Mouse (Mus musculus): ENCODE data around the gene Polk.

DNA sequence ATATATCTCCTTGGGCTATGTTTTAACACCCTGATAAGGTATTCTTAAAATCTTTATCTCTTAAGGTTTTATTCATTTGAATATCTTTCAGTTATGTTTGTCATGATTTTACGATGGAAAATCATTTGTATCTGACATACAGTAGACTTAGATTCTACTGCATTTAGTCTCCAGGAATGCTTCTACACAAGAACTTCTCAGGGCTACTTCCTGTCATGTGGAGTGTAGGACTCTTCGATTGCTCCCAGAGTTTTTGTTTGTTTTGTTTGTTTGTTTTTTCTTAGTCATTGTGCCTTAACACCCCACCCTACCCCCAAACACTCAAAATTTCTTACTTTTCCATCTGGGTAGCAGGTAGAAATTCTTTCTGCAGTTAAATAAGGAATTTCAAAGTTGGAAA is 998 bp downstream of the Polk start:
- TF ChIP-seq CTCF (IDR thresholded peaks at IDR 0.05; ENCODE audit: insufficient read depth, low read depth, low read length) = no peak
- no peak for TF ChIP-seq POLR2A (IDR thresholded peaks at IDR 0.05; ENCODE audit: insufficient read depth, low read depth, low read length)
